Mouse (Mus musculus) thymus, adult 2 months (tissue): ENCODE results near the gene Grm4. TPM values are rescaled to one million over a fixed set of nuclear protein-coding genes. Genes with fewer than 3 reads are reported as not detected.

Experiments used
- DNase-seq: peaks from one replicate; pipeline ENCODE4 v3.0.0; 2021
- H3K27ac ChIP-seq: fragments of 200-500 bp; 2 replicates; pipeline ENCODE4 v1.5.1; 2012; ENCODE audit warnings: low read length, control low read depth; ENCODE audit not compliant: control insufficient read depth, insufficient read depth
- H3K27me3 ChIP-seq: fragments of 200-500 bp; 2 replicates; pipeline ENCODE4 v1.6.1; 2012; ENCODE audit warnings: mild to moderate bottlenecking, low read length, moderate library complexity, mixed read lengths; ENCODE audit not compliant: control insufficient read depth, insufficient read depth
- H3K36me3 ChIP-seq: fragments of 200-500 bp; 2 replicates; pipeline ENCODE4 v1.6.1; 2012; ENCODE audit warnings: mild to moderate bottlenecking, low read length, moderate library complexity; ENCODE audit not compliant: control insufficient read depth, insufficient read depth
- H3K4me1 ChIP-seq: fragments of 200-500 bp; replicated peaks from 2 replicates; pipeline ENCODE4 v1.6.1; 2012; ENCODE audit warnings: low read length; ENCODE audit not compliant: control insufficient read depth, insufficient read depth
- H3K4me3 ChIP-seq: fragments of 200-500 bp; 2 replicates; pipeline ENCODE4 v1.5.1; 2012; ENCODE audit warnings: mild to moderate bottlenecking, low read length, control low read depth, moderate library complexity; ENCODE audit not compliant: control insufficient read depth, insufficient read depth
- CTCF ChIP-seq: fragments of 200-500 bp; IDR thresholded peaks from 2 replicates; pipeline ENCODE4 v1.5.1; 2012; ENCODE audit warnings: mild to moderate bottlenecking, control low read depth, low read length, moderate library complexity, borderline replicate concordance; ENCODE audit not compliant: control insufficient read depth, poor library complexity, insufficient read depth; ENCODE audit errors: extremely low read depth
- POLR2A ChIP-seq: fragments of 200-500 bp; IDR thresholded peaks from 2 replicates; pipeline ENCODE4 v1.6.1; 2012; ENCODE audit warnings: mild to moderate bottlenecking, low read length, control low read depth, moderate library complexity; ENCODE audit not compliant: control insufficient read depth, poor library complexity, insufficient read depth; ENCODE audit errors: extremely low read depth
- WGBS: fragments of 180-500 bp; shearing (Covaris S2); methylation state at CpG from one replicate; pipeline ENCODE4 v1.1.7; 2018; 5-methylcytosine and 5-hydroxymethylcytosine counted together
- polyA plus RNA-seq: library from polyadenylated mRNA; depleted of rRNA; stranded (reverse); fragments of >200 nt; gene quantifications from 2 replicates; pipeline ENCODE4 v1.2.3, GENCODE M21; 2012

Gene Grm4
- polyA plus RNA-seq, 1 experiment, result 1.5 TPM

GRCm38 (mm10) chr17:27451216-27451615 lies 70.0 kb downstream of the Grm4 start:
- Histone ChIP-seq H3K36me3 (no peaks in the 10 kb centered on the region), H3K4me1 (peaks cover 13% of the 10 kb centered on the region), H3K27me3 (no peaks in the 10 kb centered on the region), H3K4me3 (no peak overlapping the region), H3K27ac (no peak overlapping the region)
- TF ChIP-seq CTCF (no peak), POLR2A (no peak)
- 95% methylated on average over 14 of the region's 14 CpGs for WGBS
- no peak for DNase-seq

- Histone ChIP-seq H3K36me3 (no peaks in the 10 kb centered on the region), H3K27me3 (no peaks in the 10 kb centered on the region), H3K4me1 (peaks cover 13% of the 10 kb centered on the region), H3K27ac (peak overlapping the region; percentile 34; the same call in 1 of the 2 replicates), H3K4me3 (no peak overlapping the region)
- 24% methylated on average over 14 of the region's 14 CpGs for WGBS
- TF ChIP-seq POLR2A (no peak), CTCF (no peak)
- DNase-seq, result peak; percentile 56
Measured at GRCm38 (mm10) chr17:27449757-27450330, 71.4 kb downstream of the Grm4 start.

- TF ChIP-seq POLR2A (no peak), CTCF (no peak)
- H3K27ac ChIP-seq, result no peak overlapping the region
- 95% methylated on average over 6 of the region's 6 CpGs for WGBS
Measured at GRCm38 (mm10) chr17:27448749-27449148, 72.5 kb downstream of the Grm4 start.

GRCm38 (mm10) chr17:27445364-27446075 lies 75.7 kb downstream of the Grm4 start:
- WGBS, result 69% methylated on average over 17 of the region's 17 CpGs
- DNase-seq, result no peak

More at GRCm38 (mm10) chr17:27448749-27449148, 72.5 kb downstream of the Grm4 start:
- DNase-seq, result no peak
- H3K4me1 ChIP-seq, result peaks cover 13% of the 10 kb centered on the region
- no peak overlapping the region for H3K4me3 ChIP-seq
- no peaks in the 10 kb centered on the region for H3K36me3 ChIP-seq
- H3K27me3 ChIP-seq, result no peaks in the 10 kb centered on the region

GRCm38 (mm10) chr17:27442538-27443113 lies 78.6 kb downstream of the Grm4 start:
- Histone ChIP-seq H3K4me1 (no peaks in the 10 kb centered on the region), H3K27ac (no peak overlapping the region), H3K36me3 (no peaks in the 10 kb centered on the region), H3K4me3 (no peak overlapping the region), H3K27me3 (no peaks in the 10 kb centered on the region)
- TF ChIP-seq POLR2A, result no peak
- TF ChIP-seq CTCF, result no peak
- WGBS, result 87% methylated on average over 13 of the region's 13 CpGs
- no peak for DNase-seq

More at GRCm38 (mm10) chr17:27445364-27446075, 75.7 kb downstream of the Grm4 start:
- Histone ChIP-seq H3K27me3 (no peaks in the 10 kb centered on the region), H3K4me1 (peaks cover 12% of the 10 kb centered on the region), H3K4me3 (no peak overlapping the region), H3K36me3 (no peaks in the 10 kb centered on the region), H3K27ac (no peak overlapping the region)
- TF ChIP-seq CTCF, result no peak
- TF ChIP-seq POLR2A, result no peak

GRCm38 (mm10) chr17:27441778-27442177 lies 79.4 kb downstream of the Grm4 start:
- Histone ChIP-seq H3K36me3 (no peaks in the 10 kb centered on the region), H3K4me3 (no peak overlapping the region), H3K27ac (no peak overlapping the region), H3K4me1 (no peaks in the 10 kb centered on the region), H3K27me3 (no peaks in the 10 kb centered on the region)
- DNase-seq, result no peak
- 90% methylated on average over 7 of the region's 7 CpGs for WGBS
- no peak for TF ChIP-seq POLR2A
- TF ChIP-seq CTCF, result no peak
